Mouse (Mus musculus) lung, postnatal 10 days (tissue): ENCODE measurements around the gene Shld1.

Experiments used
- DNase-seq: peaks from one replicate; pipeline ENCODE4 v3.0.0; 2021

Gene Shld1

GRCm38 (mm10) chr2:132693980-132694379 is 7.2 kb downstream of the Shld1 start:
- DNase-seq = no peak

- peak; percentile 51 for DNase-seq
These were observed 8.8 kb downstream of the Shld1 start for GRCm38 (mm10) chr2:132695358-132696093.

GRCm38 (mm10) chr2:132696519-132696918 is 9.8 kb downstream of the Shld1 start:
- DNase-seq = no peak

DNA sequence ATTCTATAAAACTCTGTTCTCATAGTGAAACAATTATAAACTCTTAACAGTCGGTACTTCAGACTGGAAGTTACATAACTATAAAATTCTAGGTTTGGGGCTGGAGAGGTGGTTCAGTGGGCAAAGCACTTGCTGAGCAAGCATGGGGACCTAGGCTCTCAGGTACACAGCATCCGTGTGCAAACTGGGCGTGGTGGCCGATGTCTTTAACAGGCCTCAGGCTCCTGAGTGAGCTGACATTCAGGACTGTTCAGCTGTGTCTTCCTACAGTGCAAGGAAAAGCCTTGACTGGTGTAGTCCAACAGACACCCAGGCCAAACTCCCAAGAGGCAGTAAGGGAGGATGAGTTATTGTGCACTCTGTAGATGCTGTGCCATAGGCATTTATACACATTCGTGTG is 10.5 kb downstream of the Shld1 start:
- DNase-seq = no peak

- no peak for DNase-seq
These were observed 11.0 kb downstream of the Shld1 start for GRCm38 (mm10) chr2:132697695-132698094.

DNA sequence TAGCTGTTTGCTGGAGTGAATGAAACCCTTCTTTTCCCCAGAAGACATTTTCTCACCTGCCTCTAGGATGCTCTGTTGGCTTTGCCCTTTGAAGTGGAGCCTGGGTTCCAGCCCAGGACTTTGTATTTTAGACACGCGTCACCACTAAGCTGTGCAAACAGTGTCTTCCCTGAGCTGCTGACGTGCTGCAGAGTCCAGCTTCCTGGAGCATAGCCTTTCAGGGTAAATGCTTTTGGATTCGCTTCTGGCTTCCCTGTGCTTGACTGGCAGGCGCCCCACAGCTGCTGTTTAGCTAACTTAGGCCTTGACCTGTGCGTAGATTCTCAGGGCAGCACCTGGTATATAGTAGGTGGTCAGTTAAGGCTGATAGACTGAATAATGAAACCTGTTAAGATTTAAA is 11.7 kb downstream of the Shld1 start:
- peak; percentile 22 for DNase-seq

GRCm38 (mm10) chr2:132700921-132701320 is 14.2 kb downstream of the Shld1 start:
- DNase-seq = no peak

DNA sequence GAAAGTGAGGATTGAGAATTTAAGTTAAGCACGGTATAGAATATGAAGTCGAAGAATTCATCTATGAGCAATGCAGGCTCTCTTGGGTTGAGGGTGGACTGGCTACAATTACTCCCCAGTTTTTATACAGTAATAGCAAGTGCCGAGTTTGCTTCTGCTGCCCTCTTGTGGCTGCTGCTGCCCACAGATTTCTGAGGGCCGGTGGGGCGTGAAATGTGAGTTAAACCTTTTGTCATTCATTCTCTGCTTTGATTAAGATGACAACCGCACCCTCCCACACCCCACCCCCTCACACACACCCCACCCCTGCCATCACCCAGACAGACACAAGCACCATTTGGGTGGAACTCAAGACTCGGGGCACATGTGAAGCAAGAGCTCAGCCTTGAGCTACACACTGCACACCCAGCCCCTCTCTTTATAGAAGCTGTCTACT is 14.7 kb downstream of the Shld1 start:
- DNase-seq = peak; percentile 83

GRCm38 (mm10) chr2:132705251-132705992 is 18.7 kb downstream of the Shld1 start:
- DNase-seq = no peak

DNA sequence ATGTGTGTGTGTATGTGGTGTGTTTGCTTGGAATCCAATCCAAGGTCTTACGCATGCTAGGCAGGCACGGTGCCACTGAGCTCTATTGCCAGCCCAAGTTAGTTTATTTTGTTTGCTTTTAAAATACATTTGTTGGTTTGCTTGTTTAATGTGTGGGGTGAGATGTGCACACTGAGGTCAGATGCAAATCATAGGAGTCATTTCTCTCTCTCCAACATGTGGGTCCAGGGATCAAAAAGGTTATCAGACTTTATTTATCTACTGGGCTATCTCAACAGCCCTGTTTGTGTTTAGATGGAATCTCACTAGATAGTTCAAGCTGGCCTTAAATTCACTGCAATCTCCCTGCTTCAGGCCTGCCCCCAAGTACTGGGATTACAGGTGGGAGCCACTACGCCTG is 19.6 kb downstream of the Shld1 start:
- no peak for DNase-seq

GRCm38 (mm10) chr2:132710488-132710887 is 23.8 kb downstream of the Shld1 start:
- DNase-seq = no peak

DNA sequence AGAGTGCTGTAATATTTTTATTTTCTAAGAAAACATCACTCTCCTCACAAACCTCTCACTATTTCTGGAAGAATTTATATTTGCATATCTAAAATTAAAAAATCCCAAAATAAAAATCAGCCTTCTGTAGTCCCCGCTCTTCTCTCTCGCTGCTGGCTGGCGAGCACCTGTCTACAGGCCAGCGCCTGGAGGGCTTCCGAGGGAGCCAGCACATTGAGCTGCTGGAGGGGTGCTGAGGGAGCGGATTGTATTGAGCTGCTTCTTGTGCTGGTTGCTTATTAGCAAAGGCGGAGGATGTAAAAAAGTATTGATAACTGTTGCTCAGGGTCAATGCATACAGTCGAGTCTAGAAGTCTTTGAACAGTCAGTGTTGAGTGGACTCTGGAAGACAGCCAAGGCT is 25.3 kb downstream of the Shld1 start:
- no peak for DNase-seq

DNA sequence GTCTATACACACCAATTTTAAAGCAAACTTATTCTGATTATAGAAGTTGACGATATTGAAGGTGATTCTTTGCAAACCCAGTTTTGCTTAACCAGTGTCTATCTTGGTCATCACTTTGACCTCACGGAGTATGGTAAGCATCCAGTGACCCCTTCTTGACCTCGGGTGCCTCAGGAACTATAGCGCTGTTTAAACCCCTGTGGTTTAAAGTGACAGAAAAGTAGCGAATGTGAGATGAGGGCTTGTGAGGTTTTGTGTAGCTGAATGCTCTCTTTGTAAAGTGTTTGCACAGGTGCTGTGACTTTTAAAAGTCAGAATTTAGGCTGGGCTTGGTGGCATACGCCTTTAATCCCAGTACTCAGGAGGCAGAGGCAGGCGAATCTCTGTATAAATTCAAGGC is 27.8 kb downstream of the Shld1 start:
- DNase-seq = no peak

- no peak for DNase-seq
These were observed 28.2 kb downstream of the Shld1 start for GRCm38 (mm10) chr2:132714946-132715345.

GRCm38 (mm10) chr2:132715421-132716070 is 28.8 kb downstream of the Shld1 start:
- DNase-seq = peak; percentile 23

DNA sequence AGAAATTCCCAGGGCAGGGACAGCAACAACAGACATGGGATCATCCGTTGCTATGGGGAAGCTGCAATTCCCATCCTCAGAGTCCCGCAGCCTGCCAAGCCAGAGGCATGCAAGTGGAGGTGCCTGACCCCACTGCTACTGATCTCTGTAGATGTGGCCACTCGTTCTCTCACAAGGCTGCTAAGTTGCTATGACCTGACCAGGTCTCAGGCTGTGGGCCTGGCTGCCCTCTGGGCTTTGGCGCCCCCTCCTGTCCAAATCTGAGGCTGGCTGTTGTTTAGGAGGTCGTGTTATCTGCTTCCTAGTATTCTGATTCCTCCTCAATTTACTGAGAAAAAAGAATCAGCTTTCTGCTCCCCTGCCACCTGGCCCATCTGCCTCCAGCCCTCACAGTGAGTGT is 29.4 kb downstream of the Shld1 start:
- peak; percentile 61 for DNase-seq

- DNase-seq = no peak
These were observed 30.3 kb downstream of the Shld1 start for GRCm38 (mm10) chr2:132716901-132717536.

- DNase-seq = no peak
These were observed 30.8 kb downstream of the Shld1 start for GRCm38 (mm10) chr2:132717537-132717912.

DNA sequence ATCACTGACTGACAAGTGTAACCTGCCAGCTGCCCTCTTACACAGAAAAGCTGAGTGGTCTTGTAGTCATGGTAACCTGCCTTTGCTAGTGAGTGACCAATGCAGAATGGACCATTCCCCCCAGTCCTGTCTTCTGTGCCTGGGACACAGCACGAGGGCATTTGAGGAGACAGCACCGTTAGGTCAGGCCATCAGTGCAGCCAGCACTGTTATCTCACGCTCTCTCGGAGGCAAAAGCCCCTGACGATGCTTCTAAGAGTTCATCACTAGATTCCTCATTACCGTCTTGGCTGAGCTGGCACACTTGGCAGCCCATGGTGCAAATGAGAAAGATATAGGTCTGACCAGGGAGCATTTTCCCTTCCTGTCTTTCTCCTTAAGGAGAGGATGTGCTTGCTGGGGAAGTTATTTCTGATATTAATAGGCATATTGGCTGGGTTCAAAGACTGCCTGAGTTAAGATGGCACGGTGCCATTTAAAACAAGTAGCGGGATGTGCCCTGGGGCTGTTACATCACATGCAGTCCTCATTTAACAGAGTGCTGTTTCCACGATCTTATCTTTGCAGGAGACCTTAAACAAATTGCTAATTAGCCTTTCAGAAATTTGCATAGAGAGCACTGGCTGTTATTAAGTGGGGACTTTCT is 34.3 kb downstream of the Shld1 start:
- DNase-seq = no peak

DNA sequence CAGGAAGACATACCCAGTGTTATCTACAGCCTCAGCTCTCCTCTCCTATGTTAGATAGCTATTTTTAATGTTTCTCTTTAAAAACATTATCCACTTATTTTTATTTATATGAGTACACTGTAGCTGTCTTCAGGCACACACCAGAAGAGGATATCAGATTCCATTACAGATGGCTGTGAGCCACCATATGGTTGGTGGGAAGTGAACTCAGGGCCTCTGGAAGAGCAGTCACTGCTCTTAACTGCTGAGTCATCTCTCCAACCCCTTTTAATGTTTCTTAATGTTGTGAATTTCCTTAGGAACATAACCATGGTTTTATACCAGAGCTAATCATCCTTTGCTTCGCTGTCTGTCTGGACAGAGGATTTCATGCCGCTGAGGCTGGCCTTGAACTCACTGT is 35.1 kb downstream of the Shld1 start:
- no peak for DNase-seq

GRCm38 (mm10) chr2:132723958-132724431 is 37.3 kb downstream of the Shld1 start:
- no peak for DNase-seq

DNA sequence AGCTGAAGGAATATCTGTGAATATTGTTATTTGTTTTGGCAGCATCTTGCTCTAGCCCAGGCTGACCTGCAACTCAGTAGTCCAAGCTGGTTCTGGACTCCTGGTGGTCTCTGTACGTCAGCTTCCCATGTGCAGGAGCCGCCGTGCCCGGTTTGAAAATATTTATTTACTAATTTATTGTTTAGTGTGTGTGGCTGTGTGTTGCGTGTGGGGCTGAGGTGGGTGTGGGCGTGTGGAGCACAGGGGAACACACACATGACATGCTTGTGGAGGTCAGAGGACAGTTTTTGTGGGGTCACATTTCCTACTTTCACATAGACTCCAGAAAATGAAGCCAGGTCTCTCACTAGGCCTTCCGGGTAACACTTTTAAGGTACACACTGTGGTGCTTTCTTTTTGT is 37.8 kb downstream of the Shld1 start:
- DNase-seq = no peak
